In the genomic region with DNA sequence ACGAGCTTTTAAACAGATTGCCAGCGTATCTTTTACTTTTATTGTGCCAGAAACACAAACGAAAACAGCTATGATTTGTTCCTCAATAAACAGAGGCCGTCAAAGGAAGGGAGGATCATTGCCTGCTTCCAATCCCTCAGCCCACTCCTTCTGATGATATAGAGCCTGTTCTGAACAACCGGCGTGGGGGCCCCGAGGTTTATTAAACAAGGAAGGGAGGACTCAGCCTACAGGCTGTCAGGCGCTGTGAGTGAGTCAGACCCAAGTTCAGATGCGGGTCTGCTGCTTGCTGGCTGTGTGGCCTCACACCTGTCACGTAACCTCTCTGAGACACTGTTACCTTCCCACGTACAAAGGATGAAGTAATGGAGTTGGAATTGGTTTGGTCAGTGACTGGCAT, we compare ENCODE assay signal across 21 mouse cellular contexts.
DNase-seq lines count a peak whose midpoint lies in the region; ATAC-seq lines count a peak whose summit lies in the region.
"Had no signal": no experiment of that assay in that cellular context is flagged by ENCODE, and none has a peak within 500 bp of the region (broad histone marks: within the 10 kb centered on the region; RNA-seq: fewer than 3 reads in every experiment).

No protein-coding gene starts in this region.

- H3K9me3 ChIP-seq in kidney, embryonic 14.5 days (ENCODE audit: control insufficient read depth, low read length) = peaks cover 10% of the 10 kb centered on the region
- 0 out of 2 replicates have a peak, but pooled peaks cover under 1% of the 10 kb centered on the region for H3K9me3 ChIP-seq in neural tube, embryonic 15.5 days (replicated peaks)

- no peak for DNase-seq in kidney, postnatal 10 days
- peak; percentile 39 to 51 for DNase-seq in kidney, postnatal 4 days
- no peak for DNase-seq in kidney, postnatal 25 days
- no peak for DNase-seq in neural tube, embryonic 10.5 days (ENCODE audit: extremely low spot score, low spot score)
- DNase-seq in heart, postnatal 25 days (ENCODE audit: low spot score) = no peak
- DNase-seq: adrenal gland, postnatal 14 days; cerebellum, adult 2 months; cerebellum, postnatal 10 days; forebrain, postnatal 0 days; gastrocnemius, postnatal 14 days; heart, adult 2 months; heart, postnatal 14 days had no signal

- H3K4me2 ChIP-seq in kidney, embryonic 14.5 days (replicated peaks; ENCODE audit: low read depth, low read length) = no peak overlapping the region
- no peak overlapping the region for H3K4me2 ChIP-seq in neural tube, embryonic 15.5 days
- H3K4me2 ChIP-seq: forebrain, embryonic 13.5 days; heart, embryonic 11.5 days; heart, embryonic 15.5 days had no signal

- no peaks in the 10 kb centered on the region for H3K27me3 ChIP-seq in kidney, embryonic 14.5 days (ENCODE audit: control insufficient read depth, insufficient read depth, low read length)
- H3K27me3 ChIP-seq in neural tube, embryonic 15.5 days (replicated peaks) = no peaks in the 10 kb centered on the region
- H3K27me3 ChIP-seq: CH12.LX; forebrain, embryonic 13.5 days had no signal

- no peak overlapping the region for H3K9ac ChIP-seq in kidney, embryonic 14.5 days (ENCODE audit: low read depth, low read length)
- H3K9ac ChIP-seq in neural tube, embryonic 15.5 days (replicated peaks) = no peak overlapping the region
- H3K9ac ChIP-seq: forebrain, embryonic 13.5 days; forebrain, postnatal 0 days; heart, embryonic 15.5 days had no signal

- ATAC-seq in kidney, embryonic 14.5 days (ENCODE audit: low FRiP score, low TSS enrichment) = peak; percentile 71; the same call in 1 of the 2 replicates
- 0 out of 2 replicates have a peak, but pooled peaks have one; percentile 24 for ATAC-seq in neural tube, embryonic 15.5 days (ENCODE audit: low FRiP score)
- ATAC-seq: activated CD4-positive, CD25-positive, alpha-beta regulatory T cell, adult 4 months; forebrain, embryonic 13.5 days; forebrain, postnatal 0 days; Patski had no signal

- 19% methylated on average over 11 of the region's 11 CpGs for WGBS in kidney, embryonic 14.5 days
- WGBS in neural tube, embryonic 15.5 days = 61% methylated on average over 11 of the region's 11 CpGs

- H3K36me3 ChIP-seq in kidney, embryonic 14.5 days (ENCODE audit: control insufficient read depth, insufficient read depth, low read length) = no peaks in the 10 kb centered on the region
- no peaks in the 10 kb centered on the region for H3K36me3 ChIP-seq in neural tube, embryonic 15.5 days
- H3K36me3 ChIP-seq: heart, embryonic 15.5 days had no signal

- no peak overlapping the region; the same call in 1 of the 2 replicates for H3K27ac ChIP-seq in kidney, embryonic 14.5 days (ENCODE audit: low read depth, low read length)
- H3K27ac ChIP-seq in neural tube, embryonic 15.5 days (replicated peaks) = no peak overlapping the region
- H3K27ac ChIP-seq: embryonic facial prominence, embryonic 10.5 days; forebrain, embryonic 13.5 days; heart, adult 2 months; heart, embryonic 15.5 days had no signal

- no peak overlapping the region for H3K4me3 ChIP-seq in kidney, embryonic 14.5 days (ENCODE audit: low read length)
- no peak overlapping the region for H3K4me3 ChIP-seq in neural tube, embryonic 15.5 days (replicated peaks)
- H3K4me3 ChIP-seq: embryonic facial prominence, embryonic 10.5 days; forebrain, embryonic 13.5 days; heart, adult 2 months; heart, embryonic 15.5 days had no signal

- intact Hi-C loops in heart, postnatal 25 days (cut with DNase I) = no loop called here

- H3K4me1 ChIP-seq in kidney, embryonic 14.5 days (ENCODE audit: control insufficient read depth, insufficient read depth, low read length) = peaks cover 15% of the 10 kb centered on the region
- H3K4me1 ChIP-seq in neural tube, embryonic 15.5 days = peaks cover 16% of the 10 kb centered on the region

Comparison
In these comparisons a context has a peak if more than half of its experiments do, and no peak if none do; other contexts are left out.
1. DNase-seq: peak in kidney, postnatal 4 days (2 of 2); none in kidney, postnatal 10 days (single experiment), kidney, postnatal 25 days (0 of 2), neural tube, embryonic 10.5 days (single experiment) and heart, postnatal 25 days (single experiment).